Mouse (Mus musculus) thymus, adult 2 months (tissue): ENCODE results near the gene Grpel1.

Source experiments
- CTCF ChIP-seq: fragments of 200-500 bp; IDR thresholded peaks from 2 replicates; pipeline ENCODE4 v1.5.1; 2012; ENCODE audit warnings: mild to moderate bottlenecking, control low read depth, low read length, moderate library complexity, borderline replicate concordance; ENCODE audit not compliant: control insufficient read depth, poor library complexity, insufficient read depth; ENCODE audit errors: extremely low read depth
- POLR2A ChIP-seq: fragments of 200-500 bp; IDR thresholded peaks from 2 replicates; pipeline ENCODE4 v1.6.1; 2012; ENCODE audit warnings: mild to moderate bottlenecking, low read length, control low read depth, moderate library complexity; ENCODE audit not compliant: control insufficient read depth, poor library complexity, insufficient read depth; ENCODE audit errors: extremely low read depth

DNA sequence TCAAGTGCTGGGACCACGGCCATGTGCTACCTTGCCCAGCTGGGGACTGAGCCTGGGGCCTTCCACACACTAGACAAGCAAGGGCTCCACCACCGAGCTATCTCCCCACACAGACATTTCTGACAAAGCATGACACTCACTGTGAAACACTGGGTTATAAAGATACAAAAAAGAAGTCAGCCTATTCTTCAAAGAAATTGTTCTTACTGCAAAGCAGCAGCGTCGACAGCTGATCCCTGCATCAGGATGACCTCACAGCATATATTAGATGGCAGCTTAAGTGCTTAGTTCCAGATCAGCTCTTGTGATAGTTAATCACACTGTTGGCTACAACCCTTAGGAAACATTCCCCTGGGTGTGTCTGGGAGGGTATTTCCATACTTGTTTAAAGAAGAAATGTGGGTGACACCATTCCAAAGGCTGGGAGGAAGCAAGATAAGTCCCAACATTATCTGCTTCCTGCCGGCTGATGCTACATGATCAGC is 58.5 kb downstream of the Grpel1 start:
- TF ChIP-seq CTCF (no peak), POLR2A (no peak)
